Mouse (Mus musculus) right cerebral cortex, postnatal 4 days (tissue): ENCODE data around the gene Tmem11.

Experiments
- DNase-seq: peaks from one replicate; pipeline ENCODE4 v3.0.0-alpha.2; 2022

The Tmem11 gene

GRCm38 (mm10) chr11:60825191-60825590, 53.9 kb downstream of the Tmem11 start:
- DNase-seq, result no peak

DNA sequence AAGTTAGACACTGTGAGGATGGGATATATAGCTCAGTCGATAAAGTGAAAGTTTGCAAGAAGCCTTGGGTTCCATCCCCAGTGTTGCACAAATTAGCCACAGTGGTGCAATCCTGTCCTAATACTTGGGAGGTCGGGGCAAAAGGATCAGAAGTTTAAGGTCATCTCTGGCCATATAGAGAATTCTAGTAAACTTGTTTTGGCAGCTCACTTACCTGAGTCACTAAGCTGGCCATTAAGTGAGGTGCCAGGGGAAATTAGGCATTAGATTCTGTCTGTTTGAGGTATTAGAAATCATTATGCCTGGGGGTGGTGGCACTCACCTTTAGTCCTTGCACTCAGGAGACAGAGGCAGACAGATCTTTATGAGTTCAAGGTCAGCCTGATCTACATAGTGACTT, 55.3 kb downstream of the Tmem11 start:
- no peak for DNase-seq

DNA sequence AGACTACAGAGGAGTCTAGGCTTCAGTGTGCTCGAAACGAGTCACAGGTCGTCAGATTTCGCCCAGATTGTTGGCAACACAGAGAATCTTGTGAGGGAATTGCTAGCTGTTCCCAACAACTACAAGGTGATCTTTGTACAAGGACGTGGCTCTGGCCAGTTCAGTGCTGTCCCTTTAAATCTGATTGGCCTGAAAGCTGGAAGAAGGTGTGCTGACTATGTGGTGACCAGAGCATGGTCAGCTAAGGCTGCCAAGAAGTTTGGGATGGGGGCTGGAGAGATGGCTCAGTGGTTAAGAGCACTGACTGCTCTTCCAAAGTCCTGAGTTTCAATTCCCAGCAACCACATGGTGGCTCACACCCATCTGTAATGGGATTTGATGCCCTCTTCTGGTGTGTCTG, 62.7 kb downstream of the Tmem11 start:
- DNase-seq, result no peak
